Mouse (Mus musculus) erythroblast, embryonic 14.5 days (primary cell): ENCODE results near the gene Trappc10. TPM values are rescaled to one million over a fixed set of nuclear protein-coding genes. Genes with fewer than 3 reads are reported as not detected.

Experiments used
- H3K27me3 ChIP-seq: 2 replicates; pipeline ENCODE4 v1.6.1; 2012; ENCODE audit warnings: inconsistent platforms; ENCODE audit not compliant: control insufficient read depth
- H3K36me3 ChIP-seq: 2 replicates; pipeline ENCODE4 v1.6.1; 2012; ENCODE audit warnings: mild to moderate bottlenecking, inconsistent platforms; ENCODE audit not compliant: control insufficient read depth
- H3K4me1 ChIP-seq: 2 replicates; pipeline ENCODE4 v1.6.1; 2012; ENCODE audit warnings: inconsistent platforms; ENCODE audit not compliant: control insufficient read depth
- H3K4me3 ChIP-seq: replicated peaks from 2 replicates; pipeline ENCODE3; 2012; ENCODE audit warnings: moderate library complexity, mild to moderate bottlenecking, inconsistent platforms
- H3K9me3 ChIP-seq: 2 replicates; pipeline ENCODE4 v1.6.1; 2012; ENCODE audit warnings: low read length, inconsistent platforms, mixed read lengths; ENCODE audit not compliant: control insufficient read depth
- GATA1 ChIP-seq: IDR thresholded peaks from 2 replicates; pipeline ENCODE4 v1.6.1; 2012; ENCODE audit warnings: low read length, inconsistent platforms, mixed read lengths
- TAL1 ChIP-seq: IDR thresholded peaks from 3 replicates; pipeline ENCODE4 v1.6.1; 2012; ENCODE audit warnings: low read length, inconsistent platforms, mixed read lengths
- polyA plus RNA-seq: library from polyadenylated mRNA; stranded (reverse); fragments of >175 nt; gene quantifications from 2 replicates; pipeline ENCODE4 v1.2.3, GENCODE M21; 2012

The Trappc10 gene
- polyA plus RNA-seq, 1 experiment: 5.3 TPM

DNA sequence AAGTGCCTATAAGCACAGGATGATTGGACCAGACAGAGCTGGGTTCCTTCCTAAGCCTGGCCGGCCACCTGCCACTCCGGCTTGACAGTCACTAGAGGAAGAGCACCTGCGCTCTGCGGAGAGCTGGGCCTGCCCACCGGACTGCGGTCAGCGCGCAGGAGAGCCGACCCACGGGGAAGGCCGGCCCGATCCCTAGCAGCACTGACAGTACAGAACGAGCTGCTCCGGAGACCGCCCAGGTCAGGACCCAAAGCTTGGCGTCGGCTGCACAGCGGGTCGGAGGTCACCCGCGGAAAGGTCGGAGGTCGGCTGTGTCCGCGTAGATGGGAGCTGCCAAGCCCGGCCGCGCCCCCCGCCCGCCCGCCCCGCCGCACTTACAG lies 393 bp downstream of the Trappc10 start:
- Histone ChIP-seq H3K4me1 (peaks cover 80% of the 10 kb centered on the region), H3K36me3 (peaks cover 45% of the 10 kb centered on the region), H3K9me3 (no peaks in the 10 kb centered on the region), H3K27me3 (no peaks in the 10 kb centered on the region), H3K4me3 (peak overlapping the region; percentile 99)
- TF ChIP-seq GATA1: no peak
- TF ChIP-seq TAL1: no peak

DNA sequence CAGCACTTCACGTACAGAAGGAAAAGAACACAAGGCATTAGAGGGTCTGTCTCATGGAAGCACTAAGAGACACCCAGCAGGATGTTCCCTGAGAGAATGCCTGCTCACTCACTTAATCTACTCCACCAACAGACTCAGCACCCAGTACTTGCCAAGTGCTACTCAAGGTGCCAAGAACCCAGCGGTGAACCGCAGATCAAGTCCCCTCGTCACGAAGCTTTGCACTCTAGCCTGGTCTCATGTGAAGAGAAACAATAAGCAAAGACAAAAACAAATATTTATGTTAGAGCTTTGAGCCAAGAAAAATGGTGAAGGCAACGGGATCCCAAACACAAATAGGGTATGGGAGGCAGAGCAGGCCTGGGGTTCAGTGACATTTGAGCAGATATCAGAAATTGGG lies 5.5 kb downstream of the Trappc10 start:
- Histone ChIP-seq H3K36me3 (peaks cover 88% of the 10 kb centered on the region), H3K9me3 (no peaks in the 10 kb centered on the region), H3K4me3 (no peak overlapping the region), H3K4me1 (peaks cover 94% of the 10 kb centered on the region), H3K27me3 (no peaks in the 10 kb centered on the region)
- TF ChIP-seq GATA1 (no peak), TAL1 (no peak)

DNA sequence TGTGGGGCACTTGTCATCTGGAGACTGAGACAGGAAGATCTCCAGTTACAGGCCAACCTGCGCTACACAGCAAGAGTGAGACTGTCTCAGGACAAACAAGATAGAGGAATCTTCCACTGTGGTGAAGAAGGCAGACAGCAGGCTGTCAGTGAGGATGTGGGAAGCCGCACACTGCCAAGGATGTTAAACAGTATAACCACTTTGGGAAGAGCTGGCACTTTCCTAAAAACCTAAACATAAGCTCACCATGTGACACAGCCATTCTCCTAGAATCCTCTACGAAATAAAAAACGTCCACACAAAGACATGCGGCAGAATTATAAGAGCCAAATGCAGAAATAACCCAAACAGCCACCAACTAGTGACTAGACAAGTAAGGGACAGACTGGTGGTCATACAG lies 6.1 kb downstream of the Trappc10 start:
- Histone ChIP-seq H3K4me3 (no peak overlapping the region), H3K4me1 (peaks cover 93% of the 10 kb centered on the region), H3K27me3 (no peaks in the 10 kb centered on the region), H3K36me3 (peaks cover 94% of the 10 kb centered on the region), H3K9me3 (no peaks in the 10 kb centered on the region)
- TF ChIP-seq GATA1 (no peak), TAL1 (no peak)

GRCm38 (mm10) chr10:78237809-78238208 lies 6.6 kb downstream of the Trappc10 start:
- Histone ChIP-seq H3K9me3 (no peaks in the 10 kb centered on the region), H3K27me3 (no peaks in the 10 kb centered on the region), H3K36me3 (peaks cover 94% of the 10 kb centered on the region), H3K4me3 (no peak overlapping the region), H3K4me1 (peaks cover 92% of the 10 kb centered on the region)
- no peak for TF ChIP-seq GATA1
- TF ChIP-seq TAL1: no peak

GRCm38 (mm10) chr10:78236885-78237629 lies 7.4 kb downstream of the Trappc10 start:
- Histone ChIP-seq H3K27me3 (no peaks in the 10 kb centered on the region), H3K36me3 (peaks cover 93% of the 10 kb centered on the region), H3K4me3 (peak overlapping the region; percentile 2), H3K9me3 (no peaks in the 10 kb centered on the region), H3K4me1 (peaks cover 91% of the 10 kb centered on the region)
- no peak for TF ChIP-seq TAL1
- no peak for TF ChIP-seq GATA1

GRCm38 (mm10) chr10:78233756-78234155 lies 10.7 kb downstream of the Trappc10 start:
- Histone ChIP-seq H3K4me3 (no peak overlapping the region), H3K27me3 (no peaks in the 10 kb centered on the region), H3K4me1 (peaks cover 64% of the 10 kb centered on the region), H3K9me3 (no peaks in the 10 kb centered on the region), H3K36me3 (peaks cover 93% of the 10 kb centered on the region)
- TF ChIP-seq GATA1: no peak
- no peak for TF ChIP-seq TAL1

DNA sequence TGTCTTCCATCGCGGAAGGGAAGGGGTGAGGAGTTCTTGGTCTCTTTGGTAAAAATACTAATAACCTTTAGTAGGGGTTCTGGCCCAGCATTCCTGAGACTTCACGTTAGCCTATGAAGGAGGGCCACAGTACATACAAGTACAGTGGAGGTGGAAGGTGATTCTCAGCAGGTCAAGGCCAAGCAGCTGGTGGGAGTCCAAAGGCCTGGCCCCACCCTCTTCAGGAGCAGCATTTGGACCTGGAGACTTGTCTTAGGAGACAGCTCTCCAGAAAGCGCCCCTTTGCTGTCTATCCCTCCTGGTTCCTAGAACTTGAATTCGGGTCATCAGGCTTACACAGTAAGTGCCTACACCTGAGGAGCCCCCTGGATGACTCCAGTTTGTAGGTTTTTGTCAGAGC lies 11.3 kb downstream of the Trappc10 start:
- Histone ChIP-seq H3K4me1 (peaks cover 60% of the 10 kb centered on the region), H3K27me3 (no peaks in the 10 kb centered on the region)

DNA sequence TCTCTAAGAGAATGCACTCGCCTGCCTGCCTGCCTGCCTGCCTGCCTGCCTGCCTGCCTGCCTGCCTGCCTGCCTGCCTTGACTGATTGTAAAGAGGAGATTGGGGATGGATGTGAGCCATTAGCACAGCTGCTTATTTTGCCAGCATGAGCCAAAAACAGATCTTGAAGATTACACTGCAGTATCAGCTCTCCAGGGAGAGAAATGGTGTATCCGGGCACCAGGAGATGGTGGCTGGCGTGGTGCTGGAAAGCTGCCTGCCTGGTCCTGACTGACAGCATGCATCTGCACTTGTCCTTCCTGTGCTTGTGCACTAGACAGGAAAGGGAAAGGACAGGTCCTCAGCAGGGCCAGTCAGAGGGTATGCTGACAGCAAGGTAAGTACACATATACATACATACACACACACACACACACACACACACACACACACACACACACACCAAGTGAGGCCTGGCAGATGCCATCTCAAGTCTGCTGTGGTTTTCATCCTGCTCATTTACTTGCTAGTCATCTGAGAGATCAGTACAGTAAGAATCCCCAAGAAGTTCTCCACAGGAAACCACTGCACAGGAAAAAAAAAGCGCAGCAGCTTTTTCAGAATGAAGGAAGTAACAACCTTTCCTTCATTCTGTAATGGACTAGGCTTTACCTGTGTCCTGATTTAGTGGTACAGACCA lies 12.0 kb downstream of the Trappc10 start:
- no peaks in the 10 kb centered on the region for H3K9me3 ChIP-seq
- no peak overlapping the region for H3K4me3 ChIP-seq
- H3K4me1 ChIP-seq: peaks cover 56% of the 10 kb centered on the region
- TF ChIP-seq TAL1 (no peak), GATA1 (no peak)
- H3K27me3 ChIP-seq: no peaks in the 10 kb centered on the region
- peaks cover 93% of the 10 kb centered on the region for H3K36me3 ChIP-seq

More for the DNA sequence above, 11.3 kb downstream of the Trappc10 start:
- peaks cover 93% of the 10 kb centered on the region for H3K36me3 ChIP-seq
- H3K4me3 ChIP-seq: no peak overlapping the region
- no peaks in the 10 kb centered on the region for H3K9me3 ChIP-seq
- TF ChIP-seq GATA1 (no peak), TAL1 (no peak)

GRCm38 (mm10) chr10:78228560-78228928 lies 15.9 kb downstream of the Trappc10 start:
- Histone ChIP-seq H3K4me1 (peaks cover 37% of the 10 kb centered on the region), H3K9me3 (no peaks in the 10 kb centered on the region), H3K27me3 (no peaks in the 10 kb centered on the region), H3K36me3 (peaks cover 96% of the 10 kb centered on the region), H3K4me3 (no peak overlapping the region)
- TF ChIP-seq GATA1 (no peak), TAL1 (no peak)
